Mouse (Mus musculus) CH12.LX (cell line): ENCODE data around the gene Grk6. TPM values are rescaled to one million over a fixed set of nuclear protein-coding genes. Genes with fewer than 3 reads are reported as not detected.

Source experiments
- polyA plus RNA-seq: library from polyadenylated mRNA; unstranded; fragments of >175 nt; gene quantifications from 2 replicates; pipeline ENCODE4 v1.2.1, GENCODE M21; 2012; ENCODE audit warnings: low read depth; ENCODE audit not compliant: insufficient read length
- total RNA-seq, 2 experiments: library from RNA; depleted of rRNA; stranded (reverse); fragments of 300-350 nt in 1 of 2; fragments of >200 nt in 1 of 2; gene quantifications; 2 replicates each; pipeline ENCODE4 v1.2.3; 2012 to 2014

Grk6 gene
- total and polyA plus RNA-seq, 3 experiments, result 59.0 to 71.0 (median 60.1) TPM

Other genes with a start within 250 kb of the Grk6 start
- gene Nsd1, start 235.3 kb upstream of the Grk6 start, total RNA-seq (2012; rRNA removed), result 13.8 and 14.6 TPM in 2 replicates
- 11.2 and 11.8 TPM in 2 replicates for gene Nsd1, start 235.3 kb upstream of the Grk6 start, total RNA-seq (2014; rRNA removed)
- gene Nsd1, start 235.3 kb upstream of the Grk6 start, polyA plus RNA-seq, result 12.6 and 13.0 TPM in 2 replicates
- gene Prelid1, start 124.6 kb upstream of the Grk6 start, total RNA-seq (2012; rRNA removed), result 253 and 302 TPM in 2 replicates
- gene Prelid1, start 124.6 kb upstream of the Grk6 start, total RNA-seq (2014; rRNA removed), result 190 and 205 TPM in 2 replicates
- 432 and 435 TPM in 2 replicates for gene Prelid1, start 124.6 kb upstream of the Grk6 start, polyA plus RNA-seq
- gene Rab24, start 123.1 kb upstream of the Grk6 start, total RNA-seq (2012; rRNA removed), result 68.0 and 72.5 TPM in 2 replicates
- gene Rab24, start 123.1 kb upstream of the Grk6 start, total RNA-seq (2014; rRNA removed), result 44.5 and 45.3 TPM in 2 replicates
- gene Rab24, start 123.1 kb upstream of the Grk6 start, polyA plus RNA-seq, result 41.7 and 56.6 TPM in 2 replicates
- gene Mxd3, start 115.2 kb upstream of the Grk6 start, total RNA-seq (2012; rRNA removed), result 7.3 and 10.0 TPM in 2 replicates
- 4.1 and 7.0 TPM in 2 replicates for gene Mxd3, start 115.2 kb upstream of the Grk6 start, total RNA-seq (2014; rRNA removed)
- 6.9 and 13.5 TPM in 2 replicates for gene Mxd3, start 115.2 kb upstream of the Grk6 start, polyA plus RNA-seq
- gene Lman2, start 82.3 kb upstream of the Grk6 start, total RNA-seq (2012; rRNA removed), result 126 and 150 TPM in 2 replicates
- 87.9 and 94.6 TPM in 2 replicates for gene Lman2, start 82.3 kb upstream of the Grk6 start, total RNA-seq (2014; rRNA removed)
- gene Lman2, start 82.3 kb upstream of the Grk6 start, polyA plus RNA-seq, result 169 and 174 TPM in 2 replicates
- 7.4 and 8.0 TPM in 2 replicates for gene Rgs14, start 75.3 kb upstream of the Grk6 start, total RNA-seq (2012; rRNA removed)
- gene Rgs14, start 75.3 kb upstream of the Grk6 start, total RNA-seq (2014; rRNA removed), result 6.3 and 7.4 TPM in 2 replicates
- 6.5 and 7.6 TPM in 2 replicates for gene Rgs14, start 75.3 kb upstream of the Grk6 start, polyA plus RNA-seq
- gene Slc34a1, start 46.9 kb upstream of the Grk6 start, total RNA-seq (2012; rRNA removed), result not detected in 2 replicates
- not detected in 2 replicates for gene Slc34a1, start 46.9 kb upstream of the Grk6 start, total RNA-seq (2014; rRNA removed)
- gene Slc34a1, start 46.9 kb upstream of the Grk6 start, polyA plus RNA-seq, result not detected in 2 replicates
- not detected in 2 replicates for gene Pfn3, start 29.8 kb upstream of the Grk6 start, total RNA-seq (2012; rRNA removed)
- not detected in 2 replicates for gene Pfn3, start 29.8 kb upstream of the Grk6 start, total RNA-seq (2014; rRNA removed)
- not detected in 2 replicates for gene Pfn3, start 29.8 kb upstream of the Grk6 start, polyA plus RNA-seq
- not detected in 2 replicates for gene F12, start 18.3 kb upstream of the Grk6 start, total RNA-seq (2012; rRNA removed)
- not detected in 2 replicates for gene F12, start 18.3 kb upstream of the Grk6 start, total RNA-seq (2014; rRNA removed)
- gene F12, start 18.3 kb upstream of the Grk6 start, polyA plus RNA-seq, result not detected in 2 replicates
- 0.89 and 1.1 TPM in 2 replicates for gene Prr7, start 19.2 kb downstream of the Grk6 start, total RNA-seq (2012; rRNA removed)
- 0.60 and 0.69 TPM in 2 replicates for gene Prr7, start 19.2 kb downstream of the Grk6 start, total RNA-seq (2014; rRNA removed)
- 0.83 and 1.2 TPM in 2 replicates for gene Prr7, start 19.2 kb downstream of the Grk6 start, polyA plus RNA-seq
- gene Dbn1, start 43.0 kb downstream of the Grk6 start, total RNA-seq (2012; rRNA removed), result 1.9 and 3.1 TPM in 2 replicates
- 0.09 and 0.12 TPM in 2 replicates for gene Dbn1, start 43.0 kb downstream of the Grk6 start, total RNA-seq (2014; rRNA removed)
- 0.59 and 0.72 TPM in 2 replicates for gene Dbn1, start 43.0 kb downstream of the Grk6 start, polyA plus RNA-seq
- 8.5 and 8.7 TPM in 2 replicates for gene Pdlim7, start 68.6 kb downstream of the Grk6 start, total RNA-seq (2012; rRNA removed)
- 6.6 and 11.2 TPM in 2 replicates for gene Pdlim7, start 68.6 kb downstream of the Grk6 start, total RNA-seq (2014; rRNA removed)
- gene Pdlim7, start 68.6 kb downstream of the Grk6 start, polyA plus RNA-seq, result 26.2 and 32.5 TPM in 2 replicates
- gene Dok3, start 84.2 kb downstream of the Grk6 start, total RNA-seq (2012; rRNA removed), result 38.4 and 38.8 TPM in 2 replicates
- 9.0 and 9.1 TPM in 2 replicates for gene Dok3, start 84.2 kb downstream of the Grk6 start, total RNA-seq (2014; rRNA removed)
- 28.1 and 30.3 TPM in 2 replicates for gene Dok3, start 84.2 kb downstream of the Grk6 start, polyA plus RNA-seq
- gene Ddx41, start 91.6 kb downstream of the Grk6 start, total RNA-seq (2012; rRNA removed), result 107 and 109 TPM in 2 replicates
- 56.6 and 59.9 TPM in 2 replicates for gene Ddx41, start 91.6 kb downstream of the Grk6 start, total RNA-seq (2014; rRNA removed)
- gene Ddx41, start 91.6 kb downstream of the Grk6 start, polyA plus RNA-seq, result 95.3 and 107 TPM in 2 replicates
- 17.9 and 18.6 TPM in 2 replicates for gene Fam193b, start 126.0 kb downstream of the Grk6 start, total RNA-seq (2012; rRNA removed)
- gene Fam193b, start 126.0 kb downstream of the Grk6 start, total RNA-seq (2014; rRNA removed), result 9.2 and 9.4 TPM in 2 replicates
- gene Fam193b, start 126.0 kb downstream of the Grk6 start, polyA plus RNA-seq, result 22.0 and 22.4 TPM in 2 replicates
- 196 and 222 TPM in 2 replicates for gene Tmed9, start 128.7 kb downstream of the Grk6 start, total RNA-seq (2012; rRNA removed)
- gene Tmed9, start 128.7 kb downstream of the Grk6 start, total RNA-seq (2014; rRNA removed), result 88.1 and 88.2 TPM in 2 replicates
- 194 and 197 TPM in 2 replicates for gene Tmed9, start 128.7 kb downstream of the Grk6 start, polyA plus RNA-seq
- gene B4galt7, start 154.8 kb downstream of the Grk6 start, total RNA-seq (2012; rRNA removed), result 10.3 and 11.7 TPM in 2 replicates
- 11.0 TPM in 2 replicates for gene B4galt7, start 154.8 kb downstream of the Grk6 start, total RNA-seq (2014; rRNA removed)
- 8.5 and 8.7 TPM in 2 replicates for gene B4galt7, start 154.8 kb downstream of the Grk6 start, polyA plus RNA-seq
- gene Caml, start 177.9 kb downstream of the Grk6 start, total RNA-seq (2012; rRNA removed), result 29.9 and 41.0 TPM in 2 replicates
- 49.9 and 52.9 TPM in 2 replicates for gene Caml, start 177.9 kb downstream of the Grk6 start, total RNA-seq (2014; rRNA removed)
- gene Caml, start 177.9 kb downstream of the Grk6 start, polyA plus RNA-seq, result 38.2 and 41.6 TPM in 2 replicates
- 36.1 and 46.3 TPM in 2 replicates for gene Ddx46, start 190.0 kb downstream of the Grk6 start, total RNA-seq (2012; rRNA removed)
- 35.4 and 37.4 TPM in 2 replicates for gene Ddx46, start 190.0 kb downstream of the Grk6 start, total RNA-seq (2014; rRNA removed)
- 99.8 and 103 TPM in 2 replicates for gene Ddx46, start 190.0 kb downstream of the Grk6 start, polyA plus RNA-seq
- gene B230219D22Rik, start 248.1 kb downstream of the Grk6 start, total RNA-seq (2012; rRNA removed), result 22.1 and 23.2 TPM in 2 replicates
- gene B230219D22Rik, start 248.1 kb downstream of the Grk6 start, total RNA-seq (2014; rRNA removed), result 35.0 and 36.1 TPM in 2 replicates
- gene B230219D22Rik, start 248.1 kb downstream of the Grk6 start, polyA plus RNA-seq, result 25.0 and 25.7 TPM in 2 replicates